Mouse (Mus musculus) urinary bladder, postnatal 25 days (tissue): ENCODE data around the gene Zfp385c.
"Not testable (repeated sequence)": the region's sequence is repeated elsewhere in the genome, so short reads cannot be mapped to it uniquely, and the experiment has no call there.

ENCODE experiments used
- DNase-seq: peaks from one replicate; pipeline ENCODE4 v3.0.0; 2022; ENCODE audit warnings: low spot score

Zfp385c gene

GRCm38 (mm10) chr11:100626701-100627195 lies 65.5 kb downstream of the Zfp385c start:
- peak; percentile 73 for DNase-seq

- DNase-seq, result no peak
These were observed 66.2 kb downstream of the Zfp385c start for GRCm38 (mm10) chr11:100625754-100626700.

- DNase-seq, result peak; percentile 48
These were observed 68.4 kb downstream of the Zfp385c start for GRCm38 (mm10) chr11:100623867-100624266.

- peak; percentile 92 for DNase-seq
These were observed 69.5 kb downstream of the Zfp385c start for GRCm38 (mm10) chr11:100622714-100623113.

- DNase-seq, result no peak
These were observed 72.3 kb downstream of the Zfp385c start, which contains the start of gene Dnajc7 for GRCm38 (mm10) chr11:100619982-100620381. TSS of gene Dnajc7 (minus strand) at chr11:100620168.

- DNase-seq, result peak; percentile 87
These were observed 72.7 kb downstream of the Zfp385c start for GRCm38 (mm10) chr11:100619485-100619975.

- DNase-seq, result peak; percentile 31
These were observed 73.3 kb downstream of the Zfp385c start, which contains the start of gene Nkiras2 for GRCm38 (mm10) chr11:100618761-100619484. TSS of gene Nkiras2 (plus strand) at chr11:100619244.

- DNase-seq, result no peak
These were observed 74.8 kb downstream of the Zfp385c start for GRCm38 (mm10) chr11:100617480-100617879.

GRCm38 (mm10) chr11:100616836-100617235 lies 75.4 kb downstream of the Zfp385c start:
- not testable (repeated sequence) for DNase-seq

GRCm38 (mm10) chr11:100616332-100616731 lies 75.9 kb downstream of the Zfp385c start:
- no peak for DNase-seq

- DNase-seq, result no peak
These were observed 79.0 kb downstream of the Zfp385c start for GRCm38 (mm10) chr11:100613241-100613640.

GRCm38 (mm10) chr11:100611627-100612026 lies 80.6 kb downstream of the Zfp385c start:
- DNase-seq, result no peak

GRCm38 (mm10) chr11:100609997-100610680 lies 82.1 kb downstream of the Zfp385c start:
- DNase-seq, result no peak

GRCm38 (mm10) chr11:100609355-100609996 lies 82.8 kb downstream of the Zfp385c start:
- DNase-seq, result no peak

GRCm38 (mm10) chr11:100608796-100609195 lies 83.5 kb downstream of the Zfp385c start:
- DNase-seq, result no peak

GRCm38 (mm10) chr11:100607121-100607520 lies 85.1 kb downstream of the Zfp385c start:
- DNase-seq, result no peak

GRCm38 (mm10) chr11:100605451-100605850 lies 86.8 kb downstream of the Zfp385c start:
- DNase-seq, result no peak

GRCm38 (mm10) chr11:100604321-100605005 lies 87.8 kb downstream of the Zfp385c start:
- no peak for DNase-seq

GRCm38 (mm10) chr11:100603813-100604212 lies 88.4 kb downstream of the Zfp385c start:
- no peak for DNase-seq

GRCm38 (mm10) chr11:100603155-100603554 lies 89.1 kb downstream of the Zfp385c start:
- DNase-seq, result no peak

GRCm38 (mm10) chr11:100601372-100601771 lies 90.9 kb downstream of the Zfp385c start:
- DNase-seq, result no peak
